Mouse (Mus musculus): ENCODE measurements around the gene Sptssa.
"Not testable (repeated sequence)": the region's sequence is repeated elsewhere in the genome, so short reads cannot be mapped to it uniquely, and the experiment has no call there.

Gene Sptssa

GRCm38 (mm10) chr12:54656396-54657171, at the start of gene Sptssa:
Sptssa (minus strand) TSS chr12:54656573.
- DNase-seq (ENCODE audit: low spot score in 2 of 2): peak; percentile 92 to 96

- DNase-seq (ENCODE audit: low spot score in 2 of 2): no peak
These were observed 43.0 kb upstream of the Sptssa start for GRCm38 (mm10) chr12:54699394-54699793.

GRCm38 (mm10) chr12:54697791-54698250, 41.4 kb upstream of the Sptssa start:
- DNase-seq (ENCODE audit: low spot score in 2 of 2): no peak

GRCm38 (mm10) chr12:54697003-54697597, 40.7 kb upstream of the Sptssa start:
- DNase-seq (ENCODE audit: low spot score in 2 of 2): no peak

DNA sequence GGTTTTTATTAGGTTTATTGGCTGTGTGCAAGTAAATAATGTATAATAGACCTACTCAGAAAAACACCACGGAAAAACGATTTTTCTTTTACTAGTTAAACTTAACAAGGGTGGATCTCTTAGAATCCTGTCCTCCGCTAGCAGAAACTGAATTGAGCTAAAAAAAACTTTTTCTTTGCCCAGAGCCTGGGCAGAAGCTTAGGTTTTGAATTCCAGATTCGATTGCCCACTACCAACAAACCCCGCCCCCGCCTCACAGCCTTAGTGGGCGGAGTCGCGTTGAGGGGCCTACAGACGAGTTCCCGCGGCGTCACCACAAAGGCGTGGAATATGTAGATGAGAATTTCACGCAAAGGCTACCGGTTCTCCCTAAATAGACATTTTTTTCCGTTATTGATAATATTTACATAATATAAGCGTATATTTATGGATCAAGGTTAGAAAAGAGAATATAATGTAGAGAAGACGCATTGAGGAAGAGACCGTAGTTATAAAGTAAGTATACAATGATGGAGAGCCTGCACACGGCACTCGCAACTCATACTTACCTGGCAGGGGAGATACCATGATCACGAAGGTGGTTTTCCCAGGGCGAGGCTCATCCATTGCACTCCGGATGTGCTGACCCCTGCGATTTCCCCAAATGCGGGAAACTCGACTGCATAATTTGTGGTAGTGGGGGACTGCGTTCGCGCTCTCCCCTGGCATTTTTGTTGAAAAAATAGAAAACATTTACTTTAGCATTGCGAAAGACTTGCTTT, 40.0 kb upstream of the Sptssa start:
- DNase-seq (ENCODE audit: low spot score in 2 of 2): peak; percentile 85 to 93

- DNase-seq (ENCODE audit: low spot score in 2 of 2): peak; percentile 91 to 96
These were observed 39.3 kb upstream of the Sptssa start, which contains the start of gene Eapp for GRCm38 (mm10) chr12:54695511-54696241. Eapp (minus strand) TSS chr12:54695897.

DNA sequence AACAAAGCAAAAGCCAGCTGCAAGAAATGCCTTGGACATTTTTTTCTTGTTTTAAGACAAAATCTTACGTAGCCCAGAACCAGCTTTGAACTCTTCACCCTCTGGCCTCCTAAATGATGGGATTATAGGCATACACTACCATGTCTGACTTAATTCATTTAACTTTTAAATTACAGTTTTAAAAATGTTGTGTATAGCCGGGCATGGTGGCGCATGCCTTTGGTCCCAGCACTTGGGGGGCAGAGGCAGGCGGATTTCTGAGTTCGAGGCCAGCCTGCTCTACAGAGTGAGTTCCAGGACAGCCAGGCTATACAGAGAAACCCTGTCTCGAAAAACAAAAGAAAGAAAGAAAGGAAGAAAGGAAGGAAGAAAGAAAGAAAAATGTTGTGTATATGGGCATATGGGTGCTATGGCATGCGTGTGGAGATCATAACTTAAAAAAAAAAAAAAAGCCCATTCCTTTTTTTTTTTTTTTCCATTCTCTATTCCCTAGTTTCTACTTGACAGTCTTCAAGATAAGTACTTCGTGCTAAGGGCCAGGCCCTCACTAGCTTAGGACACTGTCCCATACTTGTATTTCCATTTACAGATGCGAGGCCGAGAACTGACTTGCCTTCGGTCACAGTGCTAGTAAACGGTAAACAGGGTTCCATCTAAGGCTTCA, 38.6 kb upstream of the Sptssa start:
- no peak for DNase-seq (ENCODE audit: low spot score in 2 of 2)

GRCm38 (mm10) chr12:54689082-54689481, 32.7 kb upstream of the Sptssa start:
- no peak for DNase-seq (ENCODE audit: low spot score in 2 of 2)

DNA sequence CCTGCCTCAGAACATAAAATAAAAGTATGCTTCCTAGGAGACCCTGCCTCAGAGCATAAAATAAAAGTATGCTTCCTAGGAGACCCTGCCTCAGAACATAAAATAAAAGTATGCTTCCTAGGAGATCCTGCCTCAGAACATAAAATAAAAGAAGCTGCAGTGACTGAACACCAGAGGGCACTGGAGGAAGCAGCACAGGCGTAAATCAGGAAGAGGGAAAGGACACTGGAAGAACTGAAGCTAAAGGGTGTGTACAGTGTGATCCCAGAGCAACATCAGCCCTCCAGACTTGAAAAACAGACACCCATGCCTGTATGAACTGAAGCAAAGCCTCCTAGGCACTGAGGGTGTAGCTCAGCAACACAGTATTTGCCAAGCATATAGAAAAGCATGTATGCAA, 26.8 kb upstream of the Sptssa start:
- no peak for DNase-seq (ENCODE audit: low spot score in 2 of 2)

DNA sequence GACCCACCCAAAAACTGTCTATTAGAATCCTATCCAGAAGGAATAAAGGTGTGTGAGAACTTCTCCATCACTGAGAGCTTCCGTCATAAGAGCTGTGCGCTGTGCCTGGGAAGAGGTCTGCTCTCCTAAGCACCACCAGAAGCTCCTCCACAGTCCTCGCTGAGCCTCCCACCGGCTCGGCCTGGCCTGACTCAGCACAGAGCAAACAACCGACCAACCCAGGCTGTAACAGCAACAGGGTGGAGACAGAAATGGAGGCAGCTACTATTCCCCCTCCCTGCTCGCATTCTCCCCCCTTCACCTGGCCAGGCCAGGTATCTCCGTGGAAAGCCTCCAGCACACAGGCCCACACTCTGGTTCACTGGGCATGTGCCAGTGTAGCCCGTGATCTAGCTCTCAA, 20.3 kb upstream of the Sptssa start:
- DNase-seq (ENCODE audit: low spot score in 2 of 2): no peak

DNA sequence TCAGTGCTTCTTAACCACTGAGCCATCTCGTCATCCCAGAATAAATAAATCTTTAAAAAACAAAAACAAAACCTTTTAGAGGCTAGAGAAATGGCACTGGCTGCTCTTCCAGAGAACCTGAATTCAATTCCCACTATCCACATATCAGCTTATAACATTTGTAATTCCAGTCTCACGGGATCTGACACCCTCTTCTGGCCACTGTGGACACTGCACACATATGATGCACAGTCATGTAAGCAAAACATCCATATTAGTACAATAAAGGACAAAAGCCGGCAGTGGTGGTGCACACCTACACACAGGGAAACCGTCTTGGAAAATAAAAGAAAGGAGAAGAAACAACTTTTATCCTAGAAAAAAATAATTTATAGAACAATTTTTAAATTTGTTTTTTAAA, 19.0 kb upstream of the Sptssa start:
- no peak for DNase-seq (ENCODE audit: low spot score in 2 of 2)

- DNase-seq (ENCODE audit: low spot score in 2 of 2): no peak
These were observed 14.9 kb upstream of the Sptssa start for GRCm38 (mm10) chr12:54671262-54671661.

DNA sequence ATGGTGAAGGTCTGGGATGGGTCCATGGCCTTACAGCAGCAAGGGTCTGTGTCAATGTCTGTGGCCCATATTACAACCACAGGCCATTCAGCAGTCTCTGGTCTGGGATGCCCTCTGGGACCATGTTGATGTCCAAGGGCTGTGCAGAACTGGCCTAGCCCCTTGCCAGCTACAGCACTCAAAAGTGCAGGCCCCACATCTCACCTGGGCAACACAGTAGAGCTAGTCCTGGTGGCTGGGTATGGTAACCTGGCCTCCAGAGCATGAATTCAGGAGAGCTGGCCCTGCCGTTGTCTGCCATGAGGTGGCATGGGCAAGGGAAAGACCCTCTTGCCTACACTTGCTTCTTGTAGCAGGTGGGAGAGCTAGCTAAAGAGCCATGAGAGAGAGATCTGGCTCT, 11.8 kb upstream of the Sptssa start:
- DNase-seq (ENCODE audit: low spot score in 2 of 2): no peak

DNA sequence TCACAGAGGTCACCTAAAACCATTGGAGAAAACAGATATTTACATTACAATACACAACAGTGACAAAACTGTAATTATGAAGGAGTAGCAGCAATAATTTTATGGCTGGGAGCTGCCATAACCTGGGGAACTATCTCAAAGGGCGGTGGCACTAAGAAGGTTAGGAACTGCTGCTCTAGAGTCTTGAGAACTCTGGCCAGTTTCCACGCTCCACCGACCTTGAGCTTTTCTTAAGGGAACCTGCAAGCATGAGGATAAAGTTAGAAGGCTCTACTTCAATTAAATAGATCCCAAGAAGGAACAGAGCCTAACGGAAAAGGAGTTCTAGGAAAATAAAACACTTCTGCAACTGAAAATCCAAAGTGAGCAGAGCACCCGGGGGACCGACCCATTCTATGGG, 9.2 kb upstream of the Sptssa start:
- no peak for DNase-seq (ENCODE audit: low spot score in 2 of 2)

DNA sequence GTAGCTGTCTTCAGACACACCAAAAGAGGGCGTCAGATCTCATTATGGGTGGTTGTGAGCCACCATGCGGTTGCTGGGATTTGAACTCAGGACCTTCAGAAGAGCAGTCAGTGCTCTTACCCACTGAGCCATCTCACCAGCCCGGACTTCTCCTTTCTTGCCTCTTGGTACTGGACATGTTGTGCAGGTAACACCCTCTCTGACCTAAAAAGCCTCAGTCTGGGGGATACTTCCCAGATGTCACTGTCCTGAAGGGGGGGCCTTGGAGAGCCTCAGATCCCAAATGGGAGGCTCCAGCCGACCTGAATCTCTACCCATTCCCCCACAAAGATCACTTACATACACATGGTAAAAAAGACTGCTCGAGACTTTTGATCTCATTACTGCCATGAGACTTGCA, 5.1 kb upstream of the Sptssa start:
- not testable (repeated sequence) for DNase-seq (ENCODE audit: low spot score in 2 of 2)

GRCm38 (mm10) chr12:54659901-54660300, 3.5 kb upstream of the Sptssa start:
- no peak for DNase-seq (ENCODE audit: low spot score in 2 of 2)

DNA sequence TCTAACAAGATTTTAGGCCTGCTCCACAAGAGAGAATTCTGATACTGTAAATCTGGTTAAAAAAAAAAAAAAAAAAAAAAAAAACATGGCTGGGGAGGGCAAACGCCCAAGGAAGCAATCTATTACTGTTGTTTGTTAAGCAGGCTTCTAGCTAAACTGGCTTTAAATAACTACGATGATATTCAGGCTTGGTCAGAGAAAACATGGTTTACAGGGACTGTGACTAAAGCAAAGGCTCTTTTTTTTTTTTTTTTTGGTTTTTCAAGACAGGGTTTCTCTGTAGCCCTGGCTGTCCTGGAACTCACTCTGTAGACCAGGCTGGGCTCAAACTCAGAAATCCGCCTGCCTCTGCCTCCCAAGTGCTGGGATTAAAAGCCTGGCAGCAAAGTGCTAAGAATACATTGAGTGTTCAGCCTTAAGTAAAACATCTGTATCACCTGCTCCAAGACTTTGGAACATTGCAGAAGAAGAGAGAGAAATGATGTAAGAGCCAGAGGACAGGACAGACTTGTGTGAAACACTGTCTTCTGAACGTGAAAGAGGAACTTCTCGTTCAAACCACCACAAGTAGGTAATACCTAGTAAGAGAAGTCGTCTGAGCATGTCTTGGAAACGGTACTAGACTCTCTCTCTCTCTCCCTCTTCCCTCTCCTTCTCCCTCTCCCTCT, 2.2 kb upstream of the Sptssa start:
- no peak for DNase-seq (ENCODE audit: low spot score in 2 of 2)

GRCm38 (mm10) chr12:54657951-54658350, 1.6 kb upstream of the Sptssa start:
- DNase-seq (ENCODE audit: low spot score in 2 of 2): no peak

DNA sequence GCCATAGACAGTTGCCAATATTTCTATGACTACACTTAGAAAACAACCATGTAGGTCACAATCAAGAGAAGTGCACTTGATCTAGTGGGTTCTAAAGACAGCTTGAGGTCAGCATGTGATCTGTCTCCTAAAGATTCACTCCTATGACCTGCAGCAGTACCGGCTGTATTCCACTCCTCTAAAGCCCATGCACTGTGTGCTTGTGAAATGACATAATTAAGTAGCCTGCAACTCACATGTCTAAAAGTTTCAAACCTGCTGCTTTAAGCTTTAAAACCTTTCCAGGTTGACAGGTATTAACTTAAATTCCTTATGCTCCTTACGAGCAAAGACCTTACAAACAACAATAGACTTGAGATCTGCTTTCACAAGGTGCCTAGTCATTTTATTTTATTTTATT, 853 bp upstream of the Sptssa start:
- no peak for DNase-seq (ENCODE audit: low spot score in 2 of 2)

GRCm38 (mm10) chr12:54656039-54656395, 356 bp downstream of the Sptssa start:
- peak in 1 of 2 experiments; percentile 44 for DNase-seq (ENCODE audit: low spot score in 2 of 2)

Measured in urinary bladder, postnatal 36 days (tissue).